Mouse (Mus musculus): ENCODE data around the gene Slc13a3. TPM values are rescaled to one million over a fixed set of nuclear protein-coding genes. Genes with fewer than 3 reads are reported as not detected.

Gene Slc13a3
- total and polyA plus RNA-seq, 3 experiments = 0.29 to 0.68 (median 0.31) TPM

DNA sequence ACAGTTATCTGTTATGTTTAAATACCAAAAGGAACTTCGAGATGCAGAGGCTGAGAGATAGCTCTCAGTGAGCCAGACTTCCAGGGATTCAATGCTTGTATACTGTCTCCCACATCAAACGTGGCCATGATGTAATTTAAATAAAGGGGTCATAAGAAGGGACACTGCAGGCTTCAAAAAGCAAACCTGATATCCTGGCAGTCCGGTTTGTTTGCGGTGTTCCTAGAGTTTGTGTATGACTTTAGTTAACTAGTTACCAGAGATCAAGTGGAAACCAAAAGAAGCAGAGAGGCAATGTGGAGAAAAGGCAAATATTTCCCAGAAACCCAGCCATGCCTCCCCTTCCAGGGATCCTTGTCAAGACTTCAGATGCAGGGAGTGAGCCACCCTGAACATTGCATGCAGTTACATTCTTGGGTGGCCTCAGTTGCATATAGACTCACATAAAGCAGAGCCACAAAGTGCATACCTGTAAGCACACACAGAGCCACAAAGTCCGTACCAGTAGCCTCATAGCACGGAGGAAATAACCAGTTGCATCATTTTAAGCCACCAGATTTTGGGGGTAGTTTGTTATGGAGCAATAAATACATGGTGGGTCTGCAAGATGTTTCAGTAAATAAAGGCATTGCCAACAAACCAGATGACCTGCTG is 83.6 kb downstream of the Slc13a3 start:
- no peaks in the 10 kb centered on the region for H3K36me3 ChIP-seq (ENCODE audit: control insufficient read depth, insufficient read depth, low read length)
- H3K79me2 ChIP-seq (replicated peaks; ENCODE audit: control insufficient read depth, insufficient read depth, low read length) = no peaks in the 10 kb centered on the region
- no peak for DNase-seq
- H3K27ac ChIP-seq = no peak overlapping the region
- intact Hi-C loops (cut with DNase I) = no loop called here
- no peak overlapping the region for H3K9ac ChIP-seq (ENCODE audit: low read depth, low read length)
- no peak overlapping the region for H3K4me3 ChIP-seq
- 71% methylated on average over 6 of the region's 6 CpGs for WGBS
- TF ChIP-seq POLR2A (IDR thresholded peaks at IDR 0.05; ENCODE audit: insufficient read depth, low read depth, low read length) (no peak), CTCF (IDR thresholded peaks at IDR 0.05) (no peak), EP300 (IDR thresholded peaks at IDR 0.05; ENCODE audit: insufficient read depth, low read depth, low read length) (no peak)
- no peaks in the 10 kb centered on the region for H3K4me1 ChIP-seq (ENCODE audit: control insufficient read depth, insufficient read depth, low read length)
- H3K27me3 ChIP-seq (ENCODE audit: control insufficient read depth, insufficient read depth, low read length) = no peaks in the 10 kb centered on the region

DNA sequence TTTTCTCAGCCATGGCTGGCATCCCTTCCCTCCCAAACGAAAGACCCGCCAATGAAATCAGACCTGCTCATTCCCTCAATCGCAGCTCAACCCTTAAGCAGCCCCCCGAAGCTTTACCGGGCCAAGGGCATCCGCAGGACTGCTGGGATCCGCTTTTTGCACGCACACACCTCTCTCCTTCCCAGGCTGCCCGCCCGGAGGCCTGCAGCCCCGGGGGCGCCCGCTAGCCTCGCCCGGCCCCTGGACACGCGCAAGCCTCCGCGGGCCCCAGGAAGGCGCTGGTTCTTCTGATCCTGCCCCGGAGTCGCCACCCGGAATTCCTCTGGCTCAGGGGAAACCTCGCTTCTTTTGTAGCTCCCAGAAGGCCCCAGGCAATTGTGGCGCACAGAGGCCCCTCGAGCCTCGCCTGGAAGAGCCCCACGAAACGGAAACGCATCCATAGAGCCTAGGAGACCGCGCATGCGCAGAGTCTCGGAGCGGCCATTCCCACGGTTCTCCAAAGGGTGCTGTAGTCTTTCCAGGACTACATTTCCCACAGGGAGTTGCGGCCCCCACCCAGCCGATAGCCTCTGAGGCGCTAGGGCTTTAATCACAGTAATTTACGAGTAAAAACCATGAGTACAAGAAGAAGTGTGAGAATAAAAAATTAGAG is 85.1 kb downstream of the Slc13a3 start, which contains the start of gene Zfp334:
TSS of gene Zfp334 (minus strand) at position 416 of the 652 bp plus-strand sequence.
- no peaks in the 10 kb centered on the region for H3K27me3 ChIP-seq (ENCODE audit: control insufficient read depth, insufficient read depth, low read length)
- peak; percentile 92 to 93 for DNase-seq
- H3K36me3 ChIP-seq (ENCODE audit: control insufficient read depth, insufficient read depth, low read length) = no peaks in the 10 kb centered on the region
- no peaks in the 10 kb centered on the region for H3K79me2 ChIP-seq (replicated peaks; ENCODE audit: control insufficient read depth, insufficient read depth, low read length)
- peak within 1 kb of the TSS; percentile 69 for H3K9ac ChIP-seq (ENCODE audit: low read depth, low read length)
- under 1% methylated on average over 40 of the region's 40 CpGs for WGBS
- intact Hi-C loops (cut with DNase I) = no loop called here
- H3K4me1 ChIP-seq (ENCODE audit: control insufficient read depth, insufficient read depth, low read length) = no peaks in the 10 kb centered on the region
- TF ChIP-seq CTCF (IDR thresholded peaks at IDR 0.05) = 0 out of 2 replicates have a peak, but pooled peaks have one; percentile 1
- TF ChIP-seq EP300 (IDR thresholded peaks at IDR 0.05; ENCODE audit: insufficient read depth, low read depth, low read length) = no peak
- TF ChIP-seq POLR2A (IDR thresholded peaks at IDR 0.05; ENCODE audit: insufficient read depth, low read depth, low read length) = 0 out of 2 replicates have a peak, but pooled peaks have one; percentile 26
- H3K27ac ChIP-seq = peak within 1 kb of the TSS; percentile 55
- peak within 1 kb of the TSS; percentile 86 for H3K4me3 ChIP-seq

DNA sequence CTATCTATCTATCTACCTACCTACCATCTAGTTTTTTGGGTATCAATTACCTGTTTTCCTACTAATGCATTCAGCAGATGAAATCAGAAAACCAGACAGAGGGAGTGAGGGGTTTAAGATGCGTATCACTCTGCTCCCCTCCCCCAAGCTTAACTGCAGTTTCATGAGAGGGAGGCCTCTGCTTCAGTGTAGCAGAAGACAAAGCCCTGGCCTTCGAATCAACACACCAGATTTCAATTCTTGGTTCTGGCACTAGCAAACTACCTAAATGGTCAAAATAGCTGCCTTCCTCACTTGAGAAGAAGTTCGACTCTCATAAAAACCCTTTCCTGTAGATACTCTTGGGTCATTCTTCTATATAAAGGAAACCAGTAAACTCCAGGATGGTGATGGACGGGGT is 85.7 kb downstream of the Slc13a3 start:
- Histone ChIP-seq H3K27me3 (ENCODE audit: control insufficient read depth, insufficient read depth, low read length) (no peaks in the 10 kb centered on the region), H3K4me3 (peak overlapping the region; percentile 86), H3K36me3 (ENCODE audit: control insufficient read depth, insufficient read depth, low read length) (no peaks in the 10 kb centered on the region), H3K79me2 (replicated peaks; ENCODE audit: control insufficient read depth, insufficient read depth, low read length) (no peaks in the 10 kb centered on the region), H3K4me1 (ENCODE audit: control insufficient read depth, insufficient read depth, low read length) (no peaks in the 10 kb centered on the region), H3K9ac (ENCODE audit: low read depth, low read length) (peak overlapping the region; percentile 69), H3K27ac (peak overlapping the region; percentile 55; the same call in 1 of the 2 replicates)
- no peak for DNase-seq
- TF ChIP-seq CTCF (IDR thresholded peaks at IDR 0.05) (no peak), EP300 (IDR thresholded peaks at IDR 0.05; ENCODE audit: insufficient read depth, low read depth, low read length) (no peak), POLR2A (IDR thresholded peaks at IDR 0.05; ENCODE audit: insufficient read depth, low read depth, low read length) (no peak)
- 34% methylated on average over 4 of the region's 4 CpGs for WGBS
- intact Hi-C loops (cut with DNase I) = no loop called here

DNA sequence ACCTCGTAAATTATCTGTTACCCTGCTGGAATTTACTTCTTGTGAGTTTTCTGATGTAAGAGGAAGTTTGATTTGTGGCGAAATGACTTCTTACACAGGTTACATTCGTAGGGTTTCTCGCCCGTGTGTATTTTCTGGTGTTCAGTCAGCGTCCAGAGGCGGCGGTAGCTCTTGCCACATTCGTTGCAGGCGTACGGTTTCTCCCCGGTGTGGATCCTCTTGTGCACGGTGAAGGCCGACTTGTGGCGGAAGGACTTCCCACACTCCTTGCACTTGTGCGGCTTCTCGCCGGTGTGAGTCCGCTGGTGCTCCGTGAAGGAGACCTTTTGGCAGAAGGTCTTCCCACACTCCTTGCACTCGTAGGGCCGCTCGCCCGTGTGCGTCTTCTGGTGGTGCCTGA is 93.0 kb downstream of the Slc13a3 start:
- H3K27ac ChIP-seq = no peak overlapping the region
- intact Hi-C loops (cut with DNase I) = no loop called here
- H3K27me3 ChIP-seq (ENCODE audit: control insufficient read depth, insufficient read depth, low read length) = no peaks in the 10 kb centered on the region
- H3K4me1 ChIP-seq (ENCODE audit: control insufficient read depth, insufficient read depth, low read length) = no peaks in the 10 kb centered on the region
- H3K4me3 ChIP-seq = no peak overlapping the region
- WGBS = 97% methylated on average over 25 of the region's 25 CpGs
- H3K36me3 ChIP-seq (ENCODE audit: control insufficient read depth, insufficient read depth, low read length) = no peaks in the 10 kb centered on the region
- TF ChIP-seq POLR2A (IDR thresholded peaks at IDR 0.05; ENCODE audit: insufficient read depth, low read depth, low read length) (no peak), EP300 (IDR thresholded peaks at IDR 0.05; ENCODE audit: insufficient read depth, low read depth, low read length) (no peak), CTCF (IDR thresholded peaks at IDR 0.05) (no peak)
- DNase-seq = no peak
- H3K79me2 ChIP-seq (replicated peaks; ENCODE audit: control insufficient read depth, insufficient read depth, low read length) = no peaks in the 10 kb centered on the region
- no peak overlapping the region for H3K9ac ChIP-seq (ENCODE audit: low read depth, low read length)

DNA sequence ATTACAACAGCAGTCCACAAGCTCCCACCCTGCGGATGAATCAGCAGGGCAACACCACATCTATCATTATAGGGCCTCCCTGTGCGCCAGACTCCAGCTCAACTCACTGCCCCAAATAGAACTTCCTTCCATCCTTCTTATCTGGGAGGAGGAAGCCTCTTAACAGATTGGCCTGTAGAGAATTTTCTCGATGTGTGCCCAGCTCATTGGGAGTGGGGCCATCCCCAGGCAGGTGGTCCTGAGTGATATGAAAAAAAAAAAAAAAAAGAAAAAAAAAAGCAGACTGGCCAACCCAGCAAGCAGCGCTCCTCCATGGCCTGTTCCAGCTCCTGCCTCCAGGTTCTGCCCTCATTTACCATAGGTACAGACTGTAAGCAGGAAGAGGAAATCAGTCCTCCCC is 97.0 kb downstream of the Slc13a3 start:
- TF ChIP-seq CTCF (IDR thresholded peaks at IDR 0.05) (no peak), EP300 (IDR thresholded peaks at IDR 0.05; ENCODE audit: insufficient read depth, low read depth, low read length) (no peak), POLR2A (IDR thresholded peaks at IDR 0.05; ENCODE audit: insufficient read depth, low read depth, low read length) (no peak)
- H3K27me3 ChIP-seq (ENCODE audit: control insufficient read depth, insufficient read depth, low read length) = no peaks in the 10 kb centered on the region
- H3K4me3 ChIP-seq = no peak overlapping the region
- H3K9ac ChIP-seq (ENCODE audit: low read depth, low read length) = no peak overlapping the region
- H3K27ac ChIP-seq = no peak overlapping the region
- H3K36me3 ChIP-seq (ENCODE audit: control insufficient read depth, insufficient read depth, low read length) = no peaks in the 10 kb centered on the region
- H3K4me1 ChIP-seq (ENCODE audit: control insufficient read depth, insufficient read depth, low read length) = no peaks in the 10 kb centered on the region
- intact Hi-C loops (cut with DNase I) = no loop called here
- H3K79me2 ChIP-seq (replicated peaks; ENCODE audit: control insufficient read depth, insufficient read depth, low read length) = no peaks in the 10 kb centered on the region
- no peak for DNase-seq
- WGBS = 43% methylated on average over 4 of the region's 4 CpGs

DNA sequence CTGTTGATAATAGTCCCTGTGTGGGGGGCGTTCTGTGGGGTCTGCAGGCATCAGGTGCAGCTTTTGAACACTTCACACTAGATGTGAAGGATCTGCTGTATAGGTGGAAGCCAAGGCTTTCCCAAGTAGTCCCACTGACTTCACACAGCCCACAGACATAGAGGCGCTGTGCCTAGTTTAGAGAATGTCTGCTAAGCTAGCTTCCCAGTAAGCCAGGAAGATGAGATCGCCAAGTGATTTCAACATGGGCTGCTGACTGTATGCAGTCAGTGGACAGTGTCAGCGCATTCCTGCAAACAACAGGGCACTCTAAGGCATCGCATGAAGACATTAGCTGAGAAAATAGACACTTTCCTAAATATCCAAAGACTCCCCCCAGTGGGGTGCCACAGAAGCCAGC is 97.6 kb downstream of the Slc13a3 start:
- Histone ChIP-seq H3K36me3 (ENCODE audit: control insufficient read depth, insufficient read depth, low read length) (no peaks in the 10 kb centered on the region), H3K4me3 (no peak overlapping the region), H3K79me2 (replicated peaks; ENCODE audit: control insufficient read depth, insufficient read depth, low read length) (no peaks in the 10 kb centered on the region), H3K4me1 (ENCODE audit: control insufficient read depth, insufficient read depth, low read length) (no peaks in the 10 kb centered on the region), H3K9ac (ENCODE audit: low read depth, low read length) (no peak overlapping the region), H3K27ac (no peak overlapping the region), H3K27me3 (ENCODE audit: control insufficient read depth, insufficient read depth, low read length) (no peaks in the 10 kb centered on the region)
- intact Hi-C loops (cut with DNase I) = no loop called here
- TF ChIP-seq POLR2A (IDR thresholded peaks at IDR 0.05; ENCODE audit: insufficient read depth, low read depth, low read length) (no peak), EP300 (IDR thresholded peaks at IDR 0.05; ENCODE audit: insufficient read depth, low read depth, low read length) (no peak), CTCF (IDR thresholded peaks at IDR 0.05) (no peak)
- no peak for DNase-seq
- WGBS = 77% methylated on average over 5 of the region's 5 CpGs
